Mouse (Mus musculus): ENCODE results near the gene Olfr1192-ps1.
"Not testable (repeated sequence)": the region's sequence is repeated elsewhere in the genome, so short reads cannot be mapped to it uniquely, and the experiment has no call there.

Olfr1192-ps1 gene

GRCm38 (mm10) chr2:88648209-88648608 is at the start of gene Olfr1192-ps1:
TSS of gene Olfr1192-ps1 (plus strand) at chr2:88648509.
- no peak for DNase-seq

GRCm38 (mm10) chr2:88640242-88640641 is 8.1 kb upstream of the Olfr1192-ps1 start, which contains the start of gene Olfr1191-ps1:
TSS of gene Olfr1191-ps1 (plus strand) at chr2:88640542.
- DNase-seq, result not testable (repeated sequence)

GRCm38 (mm10) chr2:88675328-88675727 is 27.0 kb downstream of the Olfr1192-ps1 start, which contains the start of gene Olfr1193:
TSS of gene Olfr1193 (plus strand) at chr2:88675628.
- DNase-seq, result not testable (repeated sequence)

DNA sequence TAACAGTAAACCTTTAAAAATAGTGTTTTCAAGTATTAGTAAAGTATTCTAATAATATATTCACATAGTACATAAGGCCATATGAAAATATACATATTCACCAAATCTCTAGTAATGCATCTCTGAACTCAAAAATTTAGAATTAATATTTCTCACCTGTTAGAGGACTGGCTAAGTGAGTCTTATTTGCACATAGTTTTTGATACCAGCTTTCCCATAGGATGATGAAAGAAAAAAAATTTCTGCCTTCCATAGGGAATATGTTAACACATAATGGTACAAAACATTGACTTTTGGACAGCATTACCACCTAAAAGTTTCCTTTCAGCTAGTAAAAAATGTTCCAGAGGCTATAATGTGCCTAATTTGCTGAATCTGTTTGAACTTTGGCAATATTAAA is 40.8 kb downstream of the Olfr1192-ps1 start, which contains the start of gene Olfr1195:
Gene Olfr1195 (minus strand): TSS at position 101 of the 400 bp plus-strand sequence.
- DNase-seq, result no peak

DNA sequence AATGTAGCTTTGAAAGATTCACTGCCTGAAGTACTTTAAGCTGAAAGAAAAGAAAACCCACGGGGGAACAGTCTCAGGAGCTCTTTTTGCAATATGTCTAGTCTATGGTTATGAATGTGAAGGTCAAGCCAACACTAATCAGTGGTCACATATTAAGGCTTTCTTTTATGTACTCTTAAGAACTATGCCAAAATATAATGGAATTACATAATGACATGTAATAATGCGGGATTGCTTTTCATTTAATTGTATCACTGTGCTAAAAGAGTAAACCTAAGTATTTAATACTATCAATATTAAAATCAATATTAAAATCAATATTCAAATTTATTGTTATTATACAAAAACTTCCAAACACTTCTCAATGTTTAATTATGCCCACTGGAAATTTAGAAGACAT is 56.2 kb downstream of the Olfr1192-ps1 start, which contains the start of gene Olfr1196:
Gene Olfr1196 (minus strand): TSS at position 101 of the 400 bp plus-strand sequence.
- DNase-seq, result no peak
